Mouse (Mus musculus) left cerebral cortex, adult 11 months (tissue): ENCODE measurements around the gene Ankrd36.

Source experiments
- DNase-seq: peaks from one replicate; pipeline ENCODE4 v3.0.0; 2022; ENCODE audit warnings: low spot score

Gene Ankrd36

DNA sequence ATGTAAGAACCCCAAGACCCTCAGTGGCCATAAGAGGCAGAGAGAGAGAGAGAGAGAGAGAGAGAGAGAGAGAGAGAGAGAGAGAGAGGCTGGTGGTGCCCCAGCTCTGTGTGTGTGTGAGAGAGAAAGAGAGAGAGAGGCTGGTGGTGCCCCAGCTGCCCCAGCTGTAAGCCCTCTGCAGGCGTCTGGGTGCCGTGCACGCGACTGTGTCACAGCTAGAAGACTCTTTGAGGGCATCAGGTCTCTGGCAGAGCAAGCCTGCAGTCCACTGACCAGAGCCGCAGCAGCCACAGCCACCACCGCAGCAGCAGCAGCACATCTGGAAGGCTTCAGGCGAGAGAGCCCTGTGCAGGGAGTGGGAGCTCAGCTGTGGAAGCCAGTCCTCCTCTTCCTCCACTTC, 114.8 kb downstream of the Ankrd36 start:
- no peak for DNase-seq

- DNase-seq: no peak
Measured at GRCm38 (mm10) chr11:5691775-5692174, 122.3 kb downstream of the Ankrd36 start.

DNA sequence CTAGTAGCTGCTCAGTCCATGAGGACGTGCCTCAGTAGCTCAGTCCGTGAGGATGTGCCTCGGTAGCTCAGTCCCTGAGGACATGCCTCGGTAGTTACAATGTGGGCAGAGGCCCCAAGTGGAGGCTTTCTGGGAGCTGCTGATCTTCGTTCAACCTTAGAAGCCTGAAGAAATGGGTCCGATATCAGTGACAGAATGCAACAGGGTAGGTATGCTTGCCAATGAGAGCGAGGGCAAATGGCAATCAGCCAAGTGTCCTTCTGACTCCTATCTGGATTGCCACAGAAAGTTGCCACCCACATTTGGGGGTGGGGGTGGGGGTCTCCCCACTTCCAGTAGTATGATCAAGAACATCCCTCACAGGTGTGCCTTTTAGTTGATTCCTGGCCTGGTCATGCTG, 131.3 kb downstream of the Ankrd36 start:
- no peak for DNase-seq

DNA sequence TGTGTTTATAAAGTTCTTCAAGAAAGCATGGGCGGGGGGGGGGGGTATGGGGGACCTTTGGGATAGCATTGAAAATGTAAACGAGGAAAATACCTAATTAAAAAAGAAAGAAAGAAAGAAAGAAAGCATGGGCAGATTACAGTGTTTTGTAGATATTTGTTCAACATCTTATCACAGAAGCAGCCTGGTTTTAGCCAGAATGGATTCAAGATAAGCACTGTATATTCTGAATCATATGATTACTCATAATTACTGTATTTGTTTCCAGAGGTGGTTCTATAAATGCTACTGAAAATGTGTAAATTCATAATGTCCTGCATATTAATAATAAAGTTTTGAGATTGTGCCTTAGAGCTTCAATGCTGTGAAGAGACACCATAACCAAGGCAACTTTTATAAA, 131.8 kb downstream of the Ankrd36 start:
- no peak for DNase-seq

DNA sequence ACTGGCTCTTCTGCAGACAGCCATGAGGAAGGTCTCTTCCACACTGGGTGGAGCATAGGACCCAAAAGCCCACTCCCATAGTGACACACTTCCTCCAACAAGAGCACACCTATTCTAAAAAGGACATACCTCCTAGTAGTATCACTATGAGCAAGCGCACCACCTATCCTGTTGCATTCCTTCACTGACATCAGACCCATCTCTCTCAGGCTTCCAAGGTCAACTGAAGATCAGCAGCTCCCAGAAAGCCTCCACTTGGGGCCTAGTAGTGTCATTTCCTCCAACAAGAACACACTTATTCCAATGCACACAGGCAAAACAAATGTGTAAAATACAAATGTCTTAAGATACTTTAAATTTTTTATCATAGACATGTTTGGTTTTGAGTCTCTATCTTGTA, 132.3 kb downstream of the Ankrd36 start:
- DNase-seq: no peak

GRCm38 (mm10) chr11:5702271-5702956, 132.9 kb downstream of the Ankrd36 start:
- DNase-seq: no peak

DNA sequence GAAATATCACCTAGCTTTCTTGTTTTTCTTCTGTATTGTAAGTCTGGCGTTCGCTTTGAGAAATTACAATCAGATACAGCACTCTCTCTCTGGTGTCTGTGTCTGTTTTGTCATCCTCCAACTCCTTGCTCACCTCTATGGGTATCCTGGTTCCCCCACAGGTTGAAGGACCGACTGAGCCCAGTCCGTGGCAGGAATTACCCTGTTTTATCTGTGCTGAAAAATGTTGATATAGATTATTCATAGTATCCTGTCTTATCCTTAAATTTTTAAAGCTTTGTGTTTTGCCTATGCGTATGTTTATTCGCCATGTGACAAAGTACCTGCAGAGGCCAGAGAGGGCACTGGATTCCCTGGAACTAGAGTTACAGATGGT, 133.5 kb downstream of the Ankrd36 start:
- DNase-seq: no peak

GRCm38 (mm10) chr11:5703341-5703740, 133.9 kb downstream of the Ankrd36 start:
- no peak for DNase-seq

- no peak for DNase-seq
Measured at GRCm38 (mm10) chr11:5705972-5706371, 136.5 kb downstream of the Ankrd36 start.

- no peak for DNase-seq
Measured at GRCm38 (mm10) chr11:5706874-5707529, 137.5 kb downstream of the Ankrd36 start.

- peak; percentile 77 for DNase-seq
Measured at GRCm38 (mm10) chr11:5707530-5708353, 138.3 kb downstream of the Ankrd36 start.

GRCm38 (mm10) chr11:5715179-5715578, 145.7 kb downstream of the Ankrd36 start:
- no peak for DNase-seq

- DNase-seq: no peak
Measured at GRCm38 (mm10) chr11:5715630-5716105, 146.2 kb downstream of the Ankrd36 start, which contains the start of gene Mrps24. Gene Mrps24, minus strand, starts transcription at chr11:5715680.

DNA sequence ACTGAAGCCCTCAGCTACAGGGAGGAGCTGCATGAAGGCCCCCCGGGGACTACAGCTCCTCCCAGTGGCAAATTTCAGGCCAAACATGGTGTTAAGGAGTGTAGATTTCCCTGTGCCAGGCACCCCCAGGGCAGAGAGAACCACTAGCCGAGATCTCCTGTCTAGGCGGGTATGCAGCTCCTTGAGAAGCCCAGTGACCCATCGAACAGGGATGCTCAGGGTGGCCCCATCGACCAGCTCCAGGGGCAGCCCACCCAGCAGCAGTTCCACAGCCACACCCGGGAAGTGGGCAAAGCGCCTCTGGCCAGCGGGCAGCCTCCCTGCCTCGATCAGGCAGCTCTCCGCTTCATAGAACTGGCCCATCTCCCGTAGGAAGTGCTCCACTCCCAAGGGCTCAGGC, 146.8 kb downstream of the Ankrd36 start:
- no peak for DNase-seq

DNA sequence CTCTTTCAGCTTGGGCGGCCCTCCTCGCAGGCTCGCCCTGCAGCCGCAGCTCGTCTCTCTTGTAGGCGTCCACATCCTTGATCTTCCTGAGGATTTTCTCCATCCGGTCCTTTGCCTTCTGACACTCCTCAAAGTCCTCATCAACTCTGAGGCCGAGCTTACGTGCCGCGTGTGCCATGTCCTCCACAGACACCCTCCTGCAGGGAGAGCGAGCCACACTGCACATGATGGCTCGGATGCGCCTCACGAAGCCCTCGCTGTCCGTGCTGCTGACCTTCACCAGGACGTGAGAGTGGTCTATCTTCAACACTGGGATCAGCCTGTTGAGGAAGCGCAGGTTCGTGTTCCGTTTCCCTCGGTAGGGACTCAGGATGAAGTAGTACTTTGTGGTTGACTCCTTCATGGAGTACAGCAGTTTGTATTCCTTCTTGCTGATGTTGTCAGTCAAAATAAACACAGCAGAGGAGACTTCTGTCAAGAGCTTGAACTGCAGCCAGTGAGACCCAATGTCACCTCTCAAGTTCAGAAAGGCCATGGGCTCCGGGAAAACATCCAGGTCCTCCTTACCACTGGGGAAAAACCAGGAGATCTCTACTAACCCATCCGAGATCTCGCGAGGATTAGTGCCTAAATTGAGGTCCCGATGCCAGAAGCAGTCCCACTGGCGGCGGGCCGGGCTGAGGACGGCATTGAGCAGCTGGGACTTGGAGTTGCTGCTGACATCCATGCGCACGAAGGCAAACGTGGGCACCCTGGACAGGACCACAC, 147.6 kb downstream of the Ankrd36 start:
- no peak for DNase-seq

- DNase-seq: no peak
Measured at GRCm38 (mm10) chr11:5718611-5719354, 149.3 kb downstream of the Ankrd36 start.

DNA sequence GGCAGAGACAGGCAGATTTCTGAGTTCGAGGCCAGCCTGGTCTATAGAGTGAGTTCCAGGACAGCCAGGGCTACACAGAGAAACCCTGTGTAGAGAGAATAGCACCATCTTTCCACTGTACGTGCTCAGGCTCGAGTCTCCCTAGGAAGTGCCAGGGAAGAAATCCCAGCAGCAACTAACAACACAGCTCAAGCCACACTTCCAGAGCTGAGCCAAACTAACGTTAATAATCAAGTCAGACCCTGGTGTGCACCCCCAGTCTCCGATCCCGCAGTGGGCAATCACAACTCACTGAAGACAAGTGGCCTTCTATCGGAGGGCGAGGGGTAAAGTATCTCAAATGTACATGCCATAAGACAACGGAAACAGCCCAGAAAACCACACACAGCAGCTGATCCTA, 160.1 kb downstream of the Ankrd36 start:
- DNase-seq: no peak

DNA sequence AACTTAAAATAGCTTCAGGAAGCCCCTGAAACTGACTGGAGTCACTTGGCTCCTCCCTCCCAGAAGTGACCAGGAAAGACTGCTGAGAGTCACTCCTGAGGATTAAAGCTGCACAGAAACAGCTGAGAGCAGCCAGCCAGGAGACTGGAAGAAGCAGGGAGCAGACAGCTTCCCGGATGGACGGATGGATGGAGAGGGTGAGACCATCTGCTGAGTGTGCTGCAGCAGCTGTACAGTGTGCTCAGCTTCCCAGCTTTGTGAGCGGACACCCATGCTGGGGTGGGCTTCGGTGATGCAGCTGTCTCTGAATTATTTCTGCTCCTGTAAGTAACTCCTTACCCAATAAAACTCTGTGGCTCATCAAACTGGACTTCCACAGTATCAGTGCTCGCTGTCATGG, 162.9 kb downstream of the Ankrd36 start:
- no peak for DNase-seq

DNA sequence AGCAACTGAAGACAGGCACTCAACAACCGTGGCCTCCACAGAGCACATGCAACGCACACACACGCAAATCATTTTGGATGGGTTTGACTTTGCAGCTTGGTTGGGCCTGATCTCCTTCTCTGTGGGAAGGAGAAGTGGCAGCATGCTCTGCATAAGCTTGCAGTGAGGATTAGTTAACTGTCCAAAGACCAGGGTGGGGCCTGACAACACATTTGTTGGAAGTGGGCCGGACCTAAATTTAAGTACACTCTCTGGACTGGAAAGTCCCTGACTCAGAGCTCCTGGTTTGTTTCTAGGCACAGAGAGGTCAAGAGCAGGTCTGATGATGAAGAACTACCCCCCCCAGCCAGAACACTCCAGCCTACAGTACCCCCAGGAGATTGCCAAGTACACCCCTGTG, 164.8 kb downstream of the Ankrd36 start:
- DNase-seq: no peak

DNA sequence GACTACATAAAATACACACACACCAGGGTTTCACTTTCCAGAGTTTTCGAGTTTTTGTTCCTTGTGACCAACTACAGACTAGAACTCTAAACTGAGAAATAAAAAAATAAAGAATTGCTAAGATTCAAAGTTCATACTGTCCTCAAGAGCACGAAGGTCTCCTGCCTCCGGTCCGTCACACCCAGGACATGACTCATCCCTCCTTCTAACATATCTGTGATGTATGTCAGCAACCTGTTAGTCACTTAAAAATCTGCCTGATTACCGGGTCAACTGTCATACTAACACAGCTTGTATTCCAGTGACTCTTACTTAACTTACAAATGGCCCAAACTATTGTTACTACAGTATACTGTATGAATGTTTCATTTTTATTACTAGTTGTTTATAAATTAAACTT, 167.7 kb downstream of the Ankrd36 start:
- no peak for DNase-seq
